Mouse (Mus musculus) liver, embryonic 14.5 days (tissue): ENCODE measurements around the gene Rex1bd.

ENCODE experiments used
- CTCF ChIP-seq: IDR thresholded peaks from 2 replicates; pipeline ENCODE4 v1.5.1; 2016; ENCODE audit warnings: antibody characterized with exemption, low read depth, control low read depth
- EP300 ChIP-seq: IDR thresholded peaks from 2 replicates; pipeline ENCODE4 v1.6.1; 2016; ENCODE audit warnings: antibody characterized with exemption, low read depth

DNA sequence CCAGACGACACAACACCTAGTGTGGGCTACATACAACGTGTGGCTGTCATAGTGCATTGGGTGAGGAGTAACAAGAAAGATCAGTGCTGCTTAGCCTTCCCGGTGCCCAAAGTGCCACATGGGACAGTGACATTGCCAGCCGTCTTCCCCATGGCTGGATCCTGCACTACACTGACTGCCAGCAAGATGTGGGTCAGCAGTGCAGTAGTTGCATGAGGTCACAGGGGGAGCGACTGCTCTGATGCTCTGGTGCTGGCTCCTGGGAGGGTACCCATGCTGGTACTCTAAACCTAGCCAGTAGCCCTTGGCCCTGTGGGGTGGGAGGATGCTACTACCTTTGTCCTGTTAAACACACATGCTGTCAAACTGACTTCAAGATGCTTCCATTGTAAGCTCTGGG lies 46.4 kb downstream of the Rex1bd start:
- no peak for TF ChIP-seq CTCF
- no peak for TF ChIP-seq EP300
